Mouse (Mus musculus): ENCODE results near the gene Plcl1. TPM values are rescaled to one million over a fixed set of nuclear protein-coding genes. Genes with fewer than 3 reads are reported as not detected.
"Not testable (repeated sequence)": the region's sequence is repeated elsewhere in the genome, so short reads cannot be mapped to it uniquely, and the experiment has no call there.

Gene Plcl1
- total RNA-seq, 2 experiments from 2014 or later, result 25.6 to 27.2 TPM

DNA sequence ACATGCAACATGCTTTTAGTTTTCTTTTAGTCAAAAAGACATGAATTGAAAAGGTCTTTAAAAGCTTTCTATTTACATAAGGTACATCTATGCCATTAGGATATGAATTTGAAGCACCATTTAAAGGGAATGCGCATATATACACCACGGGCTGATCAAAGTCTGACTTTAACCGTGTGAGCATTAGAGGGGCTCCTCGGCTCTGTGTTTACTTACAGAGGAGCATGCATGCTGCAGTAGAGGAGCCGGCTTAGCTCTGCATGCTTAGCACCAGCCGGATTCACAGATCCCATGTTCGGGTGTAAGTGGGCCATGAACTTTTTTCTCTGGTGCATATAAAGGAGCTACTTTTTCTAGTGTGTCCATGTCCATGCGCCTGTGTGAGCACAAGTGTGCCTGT lies 31.4 kb downstream of the Plcl1 start:
- DNase-seq (ENCODE audit: extremely low spot score in 1 of 2, low spot score in 1 of 2), result no peak

GRCm38 (mm10) chr1:55438617-55439016 lies 32.9 kb downstream of the Plcl1 start:
- no peak for DNase-seq (ENCODE audit: extremely low spot score in 1 of 2, low spot score in 1 of 2)

GRCm38 (mm10) chr1:55445043-55445688 lies 39.4 kb downstream of the Plcl1 start:
- no peak for DNase-seq (ENCODE audit: extremely low spot score in 1 of 2, low spot score in 1 of 2)

- no peak for DNase-seq (ENCODE audit: extremely low spot score in 1 of 2, low spot score in 1 of 2)
These were observed 39.9 kb downstream of the Plcl1 start for GRCm38 (mm10) chr1:55445689-55446044.

- DNase-seq (ENCODE audit: extremely low spot score in 1 of 2, low spot score in 1 of 2), result no peak
These were observed 40.6 kb downstream of the Plcl1 start for GRCm38 (mm10) chr1:55446273-55446672.

GRCm38 (mm10) chr1:55446876-55447275 lies 41.2 kb downstream of the Plcl1 start:
- no peak for DNase-seq (ENCODE audit: extremely low spot score in 1 of 2, low spot score in 1 of 2)

DNA sequence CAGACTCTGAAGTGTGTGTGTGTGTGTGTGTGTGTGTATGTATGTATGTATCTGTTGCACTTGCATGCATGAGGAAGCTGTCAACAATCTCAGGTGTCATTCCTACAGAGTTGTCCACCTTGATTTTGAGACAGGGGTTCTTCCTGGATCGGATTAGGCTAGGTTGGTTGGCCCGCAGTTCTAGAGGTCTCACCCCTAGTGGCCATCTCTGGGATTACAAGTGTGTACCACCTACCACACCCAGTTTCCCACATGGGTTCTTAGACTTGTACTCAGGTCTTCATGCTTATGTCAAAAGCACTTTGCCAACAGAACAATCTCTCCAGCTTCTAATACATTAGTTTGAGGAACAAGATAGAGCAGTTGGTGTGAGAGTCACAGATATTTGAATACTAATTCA lies 41.9 kb downstream of the Plcl1 start:
- no peak for DNase-seq (ENCODE audit: extremely low spot score in 1 of 2, low spot score in 1 of 2)

- DNase-seq (ENCODE audit: extremely low spot score in 1 of 2, low spot score in 1 of 2), result no peak
These were observed 42.4 kb downstream of the Plcl1 start for GRCm38 (mm10) chr1:55448104-55448503.

DNA sequence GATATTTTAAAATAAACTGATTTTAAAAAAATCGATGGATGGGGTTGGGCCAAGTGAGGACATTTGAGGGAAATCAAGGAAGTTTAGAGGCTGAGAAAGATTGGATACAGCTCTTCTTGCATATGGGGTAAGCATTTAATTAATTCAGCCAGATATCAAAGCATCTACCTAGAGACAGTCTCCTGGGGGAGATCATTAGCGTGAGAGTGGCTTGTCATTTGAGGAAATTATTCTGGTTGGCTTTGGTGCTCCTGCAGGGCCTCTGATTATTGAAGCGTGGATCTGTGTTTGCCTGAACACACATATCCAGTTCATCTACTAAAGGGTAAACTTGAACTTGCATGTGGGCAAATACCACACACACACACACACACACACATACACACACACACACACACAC lies 44.1 kb downstream of the Plcl1 start:
- DNase-seq (ENCODE audit: extremely low spot score in 1 of 2, low spot score in 1 of 2), result no peak

- DNase-seq (ENCODE audit: extremely low spot score in 1 of 2, low spot score in 1 of 2), result peak in 1 of 2 experiments; percentile 22
These were observed 48.4 kb downstream of the Plcl1 start for GRCm38 (mm10) chr1:55454119-55454518.

GRCm38 (mm10) chr1:55462301-55462700 lies 56.6 kb downstream of the Plcl1 start:
- DNase-seq (ENCODE audit: extremely low spot score in 1 of 2, low spot score in 1 of 2), result no peak

DNA sequence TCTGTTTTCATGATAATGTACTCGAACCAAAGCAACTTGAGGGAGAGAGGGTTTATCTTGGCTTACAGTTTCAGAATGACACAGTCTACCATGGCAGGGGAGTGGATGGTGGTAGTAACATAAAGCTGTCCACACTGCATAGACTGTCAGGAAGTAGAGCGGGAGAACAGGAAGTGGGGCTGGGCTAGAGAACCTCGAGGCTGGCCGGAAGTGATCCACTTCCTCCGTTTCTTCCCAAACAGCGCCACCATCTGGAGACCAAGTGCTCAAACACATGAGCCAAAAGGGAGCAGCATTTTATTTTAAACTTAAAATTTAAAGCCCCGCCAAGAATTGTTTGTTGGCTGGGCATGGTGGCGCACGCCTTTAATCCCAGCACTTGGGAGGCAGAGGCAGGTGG lies 68.0 kb downstream of the Plcl1 start:
- DNase-seq (ENCODE audit: extremely low spot score in 1 of 2, low spot score in 1 of 2), result no peak

GRCm38 (mm10) chr1:55474976-55475375 lies 69.3 kb downstream of the Plcl1 start:
- no peak for DNase-seq (ENCODE audit: extremely low spot score in 1 of 2, low spot score in 1 of 2)

GRCm38 (mm10) chr1:55487371-55487770 lies 81.7 kb downstream of the Plcl1 start:
- not testable (repeated sequence) for DNase-seq (ENCODE audit: extremely low spot score in 1 of 2, low spot score in 1 of 2)

DNA sequence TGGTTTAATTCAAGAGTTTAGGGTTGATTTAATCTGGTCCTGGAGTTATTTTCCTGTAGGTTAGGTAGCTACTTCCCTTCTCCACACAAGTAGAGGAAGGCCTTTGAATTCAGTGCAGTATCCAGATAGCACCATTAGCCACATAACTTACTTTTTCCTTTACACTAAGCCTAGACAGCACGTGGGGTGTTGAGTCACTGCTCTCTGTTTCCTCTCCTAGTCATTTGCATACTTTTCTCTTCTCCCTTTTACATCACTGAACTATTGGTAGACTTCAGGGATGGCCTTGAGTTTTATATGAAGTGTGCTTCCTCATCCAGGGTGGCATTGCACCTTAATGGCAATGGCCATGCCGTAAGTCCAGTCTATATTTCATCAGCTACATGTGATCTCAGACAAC lies 82.5 kb downstream of the Plcl1 start:
- DNase-seq (ENCODE audit: extremely low spot score in 1 of 2, low spot score in 1 of 2), result no peak

DNA sequence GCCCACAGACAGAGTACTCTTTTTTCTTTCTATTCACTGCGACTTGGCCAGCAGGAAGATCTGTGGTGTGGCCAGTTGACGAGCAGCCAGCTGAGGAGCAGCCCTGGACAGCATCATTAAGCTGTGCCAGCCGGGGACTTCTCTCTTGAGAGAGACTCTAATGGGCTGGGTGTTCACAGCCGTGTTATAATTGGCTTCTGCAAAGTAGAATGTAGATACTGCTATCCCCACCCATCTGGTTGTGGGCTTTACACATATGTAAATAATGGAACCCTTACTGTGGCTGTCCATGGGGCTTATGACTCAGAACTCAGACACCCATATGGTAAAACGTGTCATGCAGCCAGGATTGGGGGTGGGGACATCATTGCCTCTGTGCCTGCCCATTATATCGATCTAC lies 83.6 kb downstream of the Plcl1 start:
- peak; percentile 29 to 36 for DNase-seq (ENCODE audit: extremely low spot score in 1 of 2, low spot score in 1 of 2)

GRCm38 (mm10) chr1:55499872-55500271 lies 94.2 kb downstream of the Plcl1 start:
- DNase-seq (ENCODE audit: extremely low spot score in 1 of 2, low spot score in 1 of 2), result no peak

DNA sequence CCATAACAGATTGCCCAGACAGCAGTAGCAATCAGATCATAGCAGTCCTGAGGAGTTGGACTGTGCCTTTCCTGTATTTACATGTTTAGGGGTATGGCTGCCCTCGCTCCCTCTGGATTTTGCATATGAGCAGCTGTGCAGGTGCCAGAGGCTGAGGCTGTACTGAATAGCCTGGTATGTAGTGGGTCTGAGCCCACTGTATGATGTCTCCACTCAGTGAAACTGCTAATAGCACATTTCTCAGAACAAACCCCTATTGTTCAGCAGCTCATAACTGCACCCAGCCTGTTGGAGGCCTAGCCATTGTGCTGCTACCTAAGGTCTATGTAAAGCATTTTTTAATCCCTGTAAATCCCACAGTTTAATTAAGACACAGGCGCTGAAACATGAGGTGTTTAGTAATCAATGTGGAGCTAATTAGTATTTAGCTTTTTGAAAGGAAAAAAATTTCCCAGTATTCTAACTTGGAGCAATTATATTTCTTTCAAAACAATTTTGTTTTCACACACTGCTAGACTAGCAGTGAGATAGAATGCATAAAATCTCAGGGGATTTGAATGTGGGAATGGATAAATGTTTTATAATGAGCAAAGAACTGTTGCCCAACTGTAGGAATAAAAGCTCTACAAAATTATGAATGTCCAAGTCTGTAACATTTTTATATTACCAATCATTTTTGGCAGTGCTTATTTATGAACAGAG lies 95.4 kb downstream of the Plcl1 start:
- DNase-seq (ENCODE audit: extremely low spot score in 1 of 2, low spot score in 1 of 2), result no peak

- DNase-seq (ENCODE audit: extremely low spot score in 1 of 2, low spot score in 1 of 2), result no peak
These were observed 100.1 kb downstream of the Plcl1 start for GRCm38 (mm10) chr1:55505811-55506210.

- no peak for DNase-seq (ENCODE audit: extremely low spot score in 1 of 2, low spot score in 1 of 2)
These were observed 101.3 kb downstream of the Plcl1 start for GRCm38 (mm10) chr1:55507061-55507460.

GRCm38 (mm10) chr1:55509587-55509986 lies 103.9 kb downstream of the Plcl1 start:
- no peak for DNase-seq (ENCODE audit: extremely low spot score in 1 of 2, low spot score in 1 of 2)

DNA sequence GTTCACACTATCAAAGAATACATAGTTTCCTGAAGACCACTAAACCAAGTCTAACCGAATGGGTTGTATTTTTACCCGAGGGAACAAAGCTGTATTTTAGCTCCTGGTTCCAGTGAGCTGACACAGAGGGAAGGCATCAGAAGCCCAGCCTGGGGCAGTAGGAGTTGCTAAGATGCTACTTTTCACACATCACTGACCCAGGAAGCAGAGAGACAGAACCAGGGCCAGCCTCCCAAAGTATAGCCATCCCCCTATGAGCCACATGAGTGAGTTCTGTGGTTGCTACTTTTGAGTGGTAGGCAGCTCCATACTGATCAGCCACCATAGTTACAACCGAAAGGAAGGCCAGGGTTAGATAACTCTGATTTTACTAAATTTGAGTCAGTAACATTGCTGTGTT lies 106.4 kb downstream of the Plcl1 start:
- no peak for DNase-seq (ENCODE audit: extremely low spot score in 1 of 2, low spot score in 1 of 2)

All from layer of hippocampus, postnatal 25 days (tissue).